Mouse (Mus musculus): ENCODE results near the gene Ehbp1l1. TPM values are rescaled to one million over a fixed set of nuclear protein-coding genes. Genes with fewer than 3 reads are reported as not detected.
A peak's percentile ranks its signal among the peaks of the same experiment; 100 is the strongest.

Ehbp1l1 gene
- polyA plus RNA-seq, 1 experiment from 2014 or later: 20.0 TPM

- H3K36me3 ChIP-seq (ENCODE audit: control insufficient read depth, insufficient read depth): no peaks in the 10 kb centered on the region
- peaks cover 12% of the 10 kb centered on the region for H3K4me1 ChIP-seq (replicated peaks; ENCODE audit: control insufficient read depth, insufficient read depth, low read length)
- WGBS: 7% methylated on average over 20 of the region's 20 CpGs
- H3K27me3 ChIP-seq (replicated peaks; ENCODE audit: control insufficient read depth, insufficient read depth, low read length): peaks cover 8% of the 10 kb centered on the region; the same call in 1 of the 2 replicates
- H3K4me3 ChIP-seq (replicated peaks; ENCODE audit: low read length): no peak overlapping the region
- H3K9me3 ChIP-seq (ENCODE audit: control insufficient read depth, low read length): no peaks in the 10 kb centered on the region
- H3K27ac ChIP-seq (ENCODE audit: low read length): no peak overlapping the region
- ATAC-seq: peak; percentile 52; the same call in 1 of the 2 replicates
- H3K9ac ChIP-seq (replicated peaks; ENCODE audit: low read depth, low read length): no peak overlapping the region
- H3K4me2 ChIP-seq (ENCODE audit: low read length): peak overlapping the region; percentile 12; the same call in 1 of the 2 replicates
These were observed 25.6 kb upstream of the Ehbp1l1 start for GRCm38 (mm10) chr19:5751742-5752141.

GRCm38 (mm10) chr19:5750951-5751350 is 24.8 kb upstream of the Ehbp1l1 start:
- Histone ChIP-seq H3K4me3 (replicated peaks; ENCODE audit: low read length) (no peak overlapping the region), H3K36me3 (ENCODE audit: control insufficient read depth, insufficient read depth) (no peaks in the 10 kb centered on the region), H3K27me3 (replicated peaks; ENCODE audit: control insufficient read depth, insufficient read depth, low read length) (peaks cover 4% of the 10 kb centered on the region; the same call in 1 of the 2 replicates), H3K9me3 (ENCODE audit: control insufficient read depth, low read length) (no peaks in the 10 kb centered on the region), H3K4me2 (ENCODE audit: low read length) (no peak overlapping the region), H3K4me1 (replicated peaks; ENCODE audit: control insufficient read depth, insufficient read depth, low read length) (peaks cover 17% of the 10 kb centered on the region), H3K27ac (ENCODE audit: low read length) (no peak overlapping the region), H3K9ac (replicated peaks; ENCODE audit: low read depth, low read length) (no peak overlapping the region)
- ATAC-seq: no peak
- 10% methylated on average over 22 of the region's 22 CpGs for WGBS

- no peak overlapping the region for H3K27ac ChIP-seq (ENCODE audit: low read length)
These were observed 23.4 kb upstream of the Ehbp1l1 start for GRCm38 (mm10) chr19:5749476-5749875.

GRCm38 (mm10) chr19:5746907-5747363 is 20.8 kb upstream of the Ehbp1l1 start:
- no peak overlapping the region for H3K27ac ChIP-seq (ENCODE audit: low read length)
- no peak for ATAC-seq
- 41% methylated on average over 12 of the region's 12 CpGs for WGBS
- H3K4me2 ChIP-seq (ENCODE audit: low read length): no peak overlapping the region
- H3K4me3 ChIP-seq (replicated peaks; ENCODE audit: low read length): no peak overlapping the region
- H3K9ac ChIP-seq (replicated peaks; ENCODE audit: low read depth, low read length): no peak overlapping the region
- H3K27me3 ChIP-seq (replicated peaks; ENCODE audit: control insufficient read depth, insufficient read depth, low read length): peaks cover 8% of the 10 kb centered on the region; the same call in 1 of the 2 replicates
- peaks cover 36% of the 10 kb centered on the region for H3K4me1 ChIP-seq (replicated peaks; ENCODE audit: control insufficient read depth, insufficient read depth, low read length)
- no peaks in the 10 kb centered on the region for H3K36me3 ChIP-seq (ENCODE audit: control insufficient read depth, insufficient read depth)
- H3K9me3 ChIP-seq (ENCODE audit: control insufficient read depth, low read length): no peaks in the 10 kb centered on the region

More at GRCm38 (mm10) chr19:5749476-5749875, 23.4 kb upstream of the Ehbp1l1 start:
- Histone ChIP-seq H3K4me3 (replicated peaks; ENCODE audit: low read length) (no peak overlapping the region), H3K36me3 (ENCODE audit: control insufficient read depth, insufficient read depth) (no peaks in the 10 kb centered on the region), H3K27me3 (replicated peaks; ENCODE audit: control insufficient read depth, insufficient read depth, low read length) (peaks cover 6% of the 10 kb centered on the region; the same call in 1 of the 2 replicates), H3K9ac (replicated peaks; ENCODE audit: low read depth, low read length) (no peak overlapping the region), H3K4me1 (replicated peaks; ENCODE audit: control insufficient read depth, insufficient read depth, low read length) (peaks cover 24% of the 10 kb centered on the region), H3K4me2 (ENCODE audit: low read length) (no peak overlapping the region), H3K9me3 (ENCODE audit: control insufficient read depth, low read length) (no peaks in the 10 kb centered on the region)
- 74% methylated on average over 6 of the region's 6 CpGs for WGBS
- ATAC-seq: no peak

- no peak for ATAC-seq
- 4% methylated on average over 36 of the region's 36 CpGs for WGBS
- H3K4me3 ChIP-seq (replicated peaks; ENCODE audit: low read length): peak overlapping the region; percentile 23
- peaks cover 8% of the 10 kb centered on the region; the same call in 1 of the 2 replicates for H3K27me3 ChIP-seq (replicated peaks; ENCODE audit: control insufficient read depth, insufficient read depth, low read length)
- peaks cover 36% of the 10 kb centered on the region for H3K4me1 ChIP-seq (replicated peaks; ENCODE audit: control insufficient read depth, insufficient read depth, low read length)
- H3K36me3 ChIP-seq (ENCODE audit: control insufficient read depth, insufficient read depth): no peaks in the 10 kb centered on the region
- H3K4me2 ChIP-seq (ENCODE audit: low read length): peak overlapping the region; percentile 51
- peak overlapping the region; percentile 38 for H3K9ac ChIP-seq (replicated peaks; ENCODE audit: low read depth, low read length)
- H3K27ac ChIP-seq (ENCODE audit: low read length): no peak overlapping the region
- no peaks in the 10 kb centered on the region for H3K9me3 ChIP-seq (ENCODE audit: control insufficient read depth, low read length)
These were observed 19.9 kb upstream of the Ehbp1l1 start for GRCm38 (mm10) chr19:5745756-5746710.

- 49% methylated on average over 5 of the region's 5 CpGs for WGBS
- H3K9ac ChIP-seq (replicated peaks; ENCODE audit: low read depth, low read length): no peak overlapping the region
- H3K9me3 ChIP-seq (ENCODE audit: control insufficient read depth, low read length): no peaks in the 10 kb centered on the region
- 0 out of 2 replicates have a peak, but pooled peaks cover 4% of the 10 kb centered on the region for H3K27me3 ChIP-seq (replicated peaks; ENCODE audit: control insufficient read depth, insufficient read depth, low read length)
- peaks cover 46% of the 10 kb centered on the region for H3K4me1 ChIP-seq (replicated peaks; ENCODE audit: control insufficient read depth, insufficient read depth, low read length)
- H3K4me2 ChIP-seq (ENCODE audit: low read length): no peak overlapping the region
- H3K36me3 ChIP-seq (ENCODE audit: control insufficient read depth, insufficient read depth): no peaks in the 10 kb centered on the region
- ATAC-seq: no peak
- no peak overlapping the region for H3K27ac ChIP-seq (ENCODE audit: low read length)
- no peak overlapping the region for H3K4me3 ChIP-seq (replicated peaks; ENCODE audit: low read length)
These were observed 17.5 kb upstream of the Ehbp1l1 start for GRCm38 (mm10) chr19:5743576-5743975.

- WGBS: 1% methylated on average over 32 of the region's 32 CpGs
- Histone ChIP-seq H3K36me3 (ENCODE audit: control insufficient read depth, insufficient read depth) (no peaks in the 10 kb centered on the region), H3K27ac (ENCODE audit: low read length) (peak overlapping the region; percentile 89), H3K4me1 (replicated peaks; ENCODE audit: control insufficient read depth, insufficient read depth, low read length) (peaks cover 46% of the 10 kb centered on the region), H3K9ac (replicated peaks; ENCODE audit: low read depth, low read length) (peak overlapping the region; percentile 82), H3K4me2 (ENCODE audit: low read length) (peak overlapping the region; percentile 99), H3K27me3 (replicated peaks; ENCODE audit: control insufficient read depth, insufficient read depth, low read length) (0 out of 2 replicates have a peak, but pooled peaks cover 4% of the 10 kb centered on the region), H3K9me3 (ENCODE audit: control insufficient read depth, low read length) (no peaks in the 10 kb centered on the region), H3K4me3 (replicated peaks; ENCODE audit: low read length) (peak overlapping the region; percentile 64)
- peak; percentile 49 for ATAC-seq
These were observed 16.1 kb upstream of the Ehbp1l1 start for GRCm38 (mm10) chr19:5742241-5742641.

GRCm38 (mm10) chr19:5741641-5742240 is 15.6 kb upstream of the Ehbp1l1 start:
- under 1% methylated on average over 37 of the region's 55 CpGs for WGBS
- peak overlapping the region; percentile 89 for H3K27ac ChIP-seq (ENCODE audit: low read length)
- H3K9ac ChIP-seq (replicated peaks; ENCODE audit: low read depth, low read length): peak overlapping the region; percentile 82
- H3K27me3 ChIP-seq (replicated peaks; ENCODE audit: control insufficient read depth, insufficient read depth, low read length): 0 out of 2 replicates have a peak, but pooled peaks cover 4% of the 10 kb centered on the region
- H3K4me3 ChIP-seq (replicated peaks; ENCODE audit: low read length): peak overlapping the region; percentile 64
- peak overlapping the region; percentile 99 for H3K4me2 ChIP-seq (ENCODE audit: low read length)
- no peaks in the 10 kb centered on the region for H3K36me3 ChIP-seq (ENCODE audit: control insufficient read depth, insufficient read depth)
- no peaks in the 10 kb centered on the region for H3K9me3 ChIP-seq (ENCODE audit: control insufficient read depth, low read length)
- peaks cover 46% of the 10 kb centered on the region for H3K4me1 ChIP-seq (replicated peaks; ENCODE audit: control insufficient read depth, insufficient read depth, low read length)
- peak; percentile 70 for ATAC-seq
